Mouse (Mus musculus): ENCODE data around the gene Dll4.
A peak's percentile ranks its signal among the peaks of the same experiment; 100 is the strongest.

The Dll4 gene

DNA sequence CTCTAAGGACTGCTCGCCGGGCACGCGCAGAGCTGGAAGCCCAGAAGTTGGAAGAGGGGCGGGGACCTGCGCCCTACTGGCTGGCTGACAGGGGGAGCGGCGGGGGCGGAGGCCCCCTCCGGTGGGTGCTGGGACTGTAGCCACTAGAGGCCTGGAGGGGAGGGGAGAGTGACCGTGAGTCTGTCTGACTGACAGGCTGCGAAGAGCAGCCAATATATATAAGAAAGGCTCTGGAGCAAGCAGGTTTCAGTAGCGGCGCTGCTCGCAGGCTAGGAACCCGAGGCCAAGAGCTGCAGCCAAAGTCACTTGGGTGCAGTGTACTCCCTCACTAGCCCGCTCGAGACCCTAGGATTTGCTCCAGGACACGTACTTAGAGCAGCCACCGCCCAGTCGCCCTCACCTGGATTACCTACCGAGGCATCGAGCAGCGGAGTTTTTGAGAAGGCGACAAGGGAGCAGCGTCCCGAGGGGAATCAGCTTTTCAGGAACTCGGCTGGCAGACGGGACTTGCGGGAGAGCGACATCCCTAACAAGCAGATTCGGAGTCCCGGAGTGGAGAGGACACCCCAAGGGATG is at the start of gene Dll4:
TSS of gene Dll4 (plus strand) at position 217 of the 576 bp plus-strand sequence.
- DNase-seq: peak; percentile 76 to 91

DNA sequence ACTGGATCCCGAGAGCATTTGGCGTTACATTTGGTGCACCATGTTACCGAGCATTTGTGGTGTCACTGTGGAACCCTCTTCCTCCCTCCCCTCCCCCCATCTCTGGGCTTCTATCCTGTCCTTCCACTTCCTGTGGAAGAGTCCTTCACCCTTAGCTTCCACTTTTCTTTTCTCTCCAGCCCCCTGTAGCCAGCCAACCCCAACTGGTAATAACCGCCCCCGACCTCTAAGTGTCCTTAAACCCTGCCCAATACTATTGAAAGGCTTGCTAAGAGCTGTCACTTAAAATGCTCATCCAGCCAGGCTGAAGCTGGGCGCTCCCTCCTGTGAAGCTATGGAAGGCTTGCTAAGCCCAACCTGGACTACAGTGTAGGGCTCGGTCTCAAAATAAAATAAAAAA is 48.7 kb upstream of the Dll4 start:
- no peak for DNase-seq

DNA sequence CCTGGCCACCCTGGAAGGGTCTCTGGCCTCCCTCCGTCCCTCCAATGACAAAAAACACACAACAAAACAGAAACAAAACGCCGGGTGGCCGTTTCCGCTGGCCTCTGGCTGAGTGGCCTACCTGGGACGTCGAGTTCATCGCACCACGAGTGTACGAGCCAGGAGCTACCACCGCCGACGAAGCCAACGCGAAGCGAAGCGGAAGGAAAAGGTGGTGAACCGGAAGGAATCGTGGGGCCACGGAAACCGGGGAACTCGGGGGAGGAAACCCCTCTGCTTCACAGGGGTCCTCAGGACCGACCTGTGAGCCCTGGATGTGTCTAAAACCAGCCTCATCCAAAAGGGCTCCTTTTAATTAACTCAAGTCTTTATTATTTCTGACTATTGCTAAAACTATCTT is 47.8 kb upstream of the Dll4 start:
- DNase-seq: no peak

DNA sequence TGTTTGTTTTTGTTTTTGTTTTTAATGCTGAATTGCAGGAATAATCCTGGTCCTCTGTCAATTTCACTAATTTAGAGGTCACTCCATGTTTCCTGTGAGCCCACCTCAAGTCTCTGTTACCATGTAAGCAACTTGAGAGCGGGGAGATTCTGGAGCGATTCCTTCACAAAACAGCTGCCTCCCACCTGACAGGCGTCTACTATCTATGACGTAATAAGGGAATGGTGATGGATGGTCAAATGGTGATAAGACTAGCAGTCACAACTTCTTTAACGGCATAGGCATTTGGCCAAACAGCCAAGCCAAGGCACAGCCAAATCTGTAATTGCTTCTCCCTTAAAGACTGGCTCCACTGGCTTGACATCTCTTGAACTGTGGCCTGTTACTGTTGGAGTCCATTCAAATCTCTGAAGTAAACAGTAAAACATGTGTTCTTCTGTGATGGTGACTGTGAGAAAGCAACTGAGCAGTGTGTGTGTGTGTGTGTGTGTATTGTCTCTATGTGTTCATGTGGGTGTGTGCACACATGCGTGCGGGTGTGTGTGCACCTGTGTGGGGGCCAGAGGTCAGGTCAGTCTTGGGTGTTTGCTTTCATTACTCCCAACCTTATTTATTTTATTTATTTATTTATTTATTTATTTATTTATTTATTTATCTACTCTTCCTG is 43.6 kb upstream of the Dll4 start:
- no peak for DNase-seq

DNA sequence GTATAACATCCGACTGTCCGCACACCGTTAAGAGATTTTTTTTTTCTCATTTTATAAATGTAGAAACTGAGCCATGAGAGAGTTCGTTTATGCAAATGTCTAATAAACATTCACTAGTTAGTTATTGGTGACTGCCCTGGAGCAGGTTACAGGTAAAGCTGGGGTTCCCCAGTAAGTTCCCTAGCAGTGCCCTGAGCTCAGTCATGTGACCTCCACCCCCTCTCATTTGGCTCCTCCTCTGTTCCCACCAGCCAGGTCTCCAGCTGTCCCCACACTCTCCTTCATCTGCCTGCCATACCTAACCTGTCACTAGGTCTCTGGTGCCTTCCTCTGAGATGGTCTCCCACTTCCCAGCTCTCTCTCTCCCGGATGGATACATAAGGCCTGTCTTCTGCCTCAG is 38.2 kb upstream of the Dll4 start:
- DNase-seq: no peak

DNA sequence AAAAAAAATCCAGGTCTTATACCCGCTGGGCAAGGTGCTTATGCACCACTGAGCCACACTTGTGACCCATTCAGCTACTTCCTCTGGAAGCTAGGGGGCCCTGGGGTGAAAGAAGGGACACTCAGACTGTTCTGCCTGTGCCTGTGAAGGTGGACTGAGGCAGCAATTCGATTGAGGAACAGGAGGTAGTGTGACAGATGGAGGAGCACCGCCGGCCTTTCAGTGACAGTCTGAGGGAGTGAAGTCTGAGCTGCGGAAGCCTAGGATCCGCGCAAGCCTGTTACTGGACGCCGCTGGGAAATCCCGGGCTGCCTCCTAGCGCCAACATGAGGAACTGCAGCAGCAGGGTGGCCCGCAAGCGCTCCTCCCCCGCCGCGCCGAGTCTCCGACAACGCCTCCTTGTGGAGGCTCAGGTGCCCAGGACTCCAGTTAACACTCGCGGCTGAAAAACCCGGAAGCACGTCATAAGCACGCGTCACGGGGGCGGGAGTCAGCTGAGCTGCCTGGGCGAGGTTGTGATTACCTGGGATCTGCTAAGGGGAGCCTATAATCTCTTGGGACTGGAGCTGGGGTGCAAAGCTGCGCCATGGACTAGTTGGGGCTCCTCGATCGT is 37.2 kb upstream of the Dll4 start, which contains the start of gene Vps18:
TSS of gene Vps18 (plus strand) at position 471 of the 613 bp plus-strand sequence.
- peak; percentile 98 for DNase-seq

DNA sequence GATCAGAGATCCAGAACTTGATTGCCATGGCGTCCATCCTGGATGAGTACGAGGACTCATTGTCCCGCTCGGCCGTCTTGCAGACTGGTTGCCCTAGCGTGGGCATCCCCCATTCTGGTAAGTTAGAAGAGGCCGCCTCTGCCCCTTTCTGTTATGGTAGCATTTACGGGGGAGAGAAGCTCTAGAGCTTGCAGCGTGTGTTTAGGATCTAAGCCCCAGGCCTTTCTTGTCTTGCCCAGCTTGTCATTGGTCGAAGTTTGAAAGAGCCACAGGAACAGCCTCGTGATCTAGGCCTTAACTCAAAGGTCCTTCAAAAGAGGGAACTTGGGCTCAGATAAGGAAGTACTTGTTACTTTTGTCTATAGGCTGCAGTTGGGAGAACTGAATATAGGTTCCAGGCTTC is 36.6 kb upstream of the Dll4 start:
- DNase-seq: no peak

DNA sequence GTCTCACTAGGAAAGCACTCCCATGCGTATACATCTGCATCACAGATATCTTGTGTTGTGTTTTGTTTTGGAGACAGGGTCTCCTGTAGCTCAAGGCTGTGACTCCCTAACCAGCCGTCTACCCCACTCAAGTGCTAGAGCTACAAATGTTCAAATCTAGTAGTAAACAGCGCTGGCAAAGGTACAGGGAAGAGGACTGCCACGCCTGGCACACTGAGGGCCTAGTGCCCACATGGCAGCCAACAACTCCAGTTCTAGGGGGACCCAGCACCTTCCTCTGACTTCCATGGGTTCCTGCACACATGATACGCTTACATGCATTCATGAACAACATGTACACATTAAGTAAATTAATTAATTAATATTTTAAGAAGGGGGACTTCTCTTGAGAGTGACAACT is 33.3 kb upstream of the Dll4 start:
- peak in 1 of 2 experiments; percentile 23 for DNase-seq

DNA sequence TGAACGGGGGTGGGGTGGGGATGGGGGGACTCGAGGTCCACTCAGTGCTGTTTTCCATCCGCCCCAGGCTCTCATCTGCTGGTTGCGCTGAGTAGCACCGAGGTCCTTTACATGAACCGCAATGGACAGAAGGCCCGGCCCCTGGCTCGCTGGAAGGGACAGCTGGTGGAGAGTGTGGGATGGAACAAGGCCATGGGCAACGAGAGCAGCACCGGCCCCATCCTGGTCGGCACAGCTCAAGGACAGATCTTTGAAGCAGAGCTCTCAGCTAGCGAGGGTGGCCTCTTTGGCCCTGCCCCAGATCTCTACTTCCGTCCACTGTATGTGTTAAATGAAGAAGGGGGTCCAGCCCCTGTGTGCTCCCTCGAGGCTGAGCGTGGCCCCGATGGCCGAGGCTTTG is 32.7 kb upstream of the Dll4 start:
- DNase-seq: peak in 1 of 2 experiments; percentile 39

DNA sequence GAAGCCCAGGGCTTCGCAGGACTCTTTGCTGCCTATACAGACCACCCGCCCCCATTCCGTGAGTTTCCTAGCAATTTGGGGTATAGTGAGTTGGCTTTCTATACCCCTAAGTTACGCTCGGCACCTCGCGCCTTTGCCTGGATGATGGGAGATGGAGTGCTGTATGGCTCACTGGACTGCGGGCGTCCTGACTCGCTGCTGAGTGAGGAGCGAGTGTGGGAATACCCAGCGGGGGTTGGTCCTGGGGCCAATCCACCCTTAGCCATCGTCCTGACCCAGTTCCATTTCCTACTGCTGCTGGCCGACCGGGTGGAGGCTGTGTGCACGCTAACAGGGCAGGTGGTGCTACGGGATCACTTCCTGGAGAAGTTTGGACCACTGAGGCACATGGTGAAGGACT is 32.3 kb upstream of the Dll4 start:
- no peak for DNase-seq

DNA sequence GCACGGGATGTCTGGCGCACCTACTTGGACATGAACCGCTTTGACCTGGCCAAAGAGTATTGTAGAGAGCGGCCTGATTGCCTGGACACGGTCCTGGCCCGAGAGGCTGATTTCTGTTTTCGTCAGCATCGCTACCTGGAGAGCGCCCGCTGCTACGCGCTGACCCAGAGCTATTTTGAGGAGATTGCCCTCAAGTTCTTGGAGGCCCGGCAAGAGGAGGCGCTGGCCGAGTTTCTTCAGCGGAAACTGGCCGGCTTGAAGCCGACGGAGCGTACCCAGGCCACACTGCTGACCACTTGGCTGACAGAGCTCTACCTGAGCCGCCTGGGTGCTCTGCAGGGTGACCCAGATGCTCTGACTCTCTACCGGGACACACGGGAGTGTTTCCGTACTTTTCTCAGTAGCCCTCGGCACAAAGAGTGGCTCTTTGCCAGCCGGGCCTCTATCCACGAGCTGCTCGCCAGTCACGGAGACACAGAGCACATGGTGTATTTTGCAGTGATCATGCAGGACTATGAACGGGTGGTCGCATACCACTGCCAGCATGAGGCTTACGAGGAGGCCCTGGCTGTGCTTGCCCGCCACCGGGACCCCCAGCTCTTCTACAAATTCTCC is 31.7 kb upstream of the Dll4 start:
- DNase-seq: no peak

DNA sequence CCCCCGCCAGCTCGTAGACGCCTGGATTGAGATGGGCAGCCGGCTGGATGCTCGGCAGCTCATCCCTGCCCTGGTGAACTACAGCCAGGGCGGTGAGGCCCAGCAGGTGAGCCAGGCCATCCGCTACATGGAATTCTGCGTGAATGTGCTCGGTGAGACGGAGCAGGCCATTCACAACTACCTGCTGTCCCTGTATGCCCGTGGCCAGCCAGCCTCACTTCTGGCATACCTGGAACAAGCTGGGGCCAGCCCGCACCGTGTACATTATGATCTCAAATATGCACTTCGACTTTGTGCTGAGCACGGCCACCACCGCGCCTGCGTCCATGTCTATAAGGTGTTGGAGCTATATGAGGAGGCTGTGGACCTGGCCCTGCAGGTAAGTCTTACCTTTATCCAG is 31.2 kb upstream of the Dll4 start:
- DNase-seq: peak in 1 of 2 experiments; percentile 36

DNA sequence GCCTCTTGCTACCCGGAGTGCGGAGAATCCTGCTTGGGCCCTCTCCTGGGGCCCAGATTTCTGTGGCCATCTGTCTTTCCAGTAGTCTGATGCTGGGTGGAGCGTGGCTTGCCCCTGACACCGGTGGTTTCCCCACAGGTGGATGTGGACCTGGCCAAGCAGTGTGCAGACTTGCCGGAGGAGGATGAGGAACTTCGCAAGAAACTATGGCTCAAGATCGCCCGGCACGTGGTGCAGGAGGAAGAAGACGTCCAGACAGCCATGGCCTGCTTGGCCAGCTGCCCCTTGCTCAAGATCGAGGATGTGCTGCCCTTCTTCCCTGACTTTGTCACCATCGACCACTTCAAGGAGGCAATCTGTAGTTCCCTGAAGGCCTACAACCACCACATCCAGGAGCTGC is 28.8 kb upstream of the Dll4 start:
- DNase-seq: no peak

DNA sequence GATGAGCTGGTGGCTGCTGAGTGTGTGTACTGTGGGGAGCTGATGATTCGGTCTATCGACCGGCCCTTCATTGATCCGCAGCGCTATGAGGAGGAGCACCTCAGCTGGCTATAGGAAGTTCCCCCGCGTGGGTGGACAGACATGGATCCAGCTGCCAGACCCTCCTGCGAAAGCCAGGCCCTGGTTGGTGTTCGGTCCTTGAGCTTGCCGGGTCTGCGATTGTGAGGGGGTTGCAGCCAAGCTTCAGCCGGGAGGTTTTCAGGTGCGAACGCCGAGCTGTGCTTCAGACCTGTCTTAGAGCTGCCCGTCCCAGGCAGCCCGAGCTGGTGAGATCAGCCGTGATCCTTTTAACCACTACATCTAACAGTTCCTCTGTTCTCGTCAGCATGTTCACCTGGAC is 28.1 kb upstream of the Dll4 start:
- DNase-seq: no peak

DNA sequence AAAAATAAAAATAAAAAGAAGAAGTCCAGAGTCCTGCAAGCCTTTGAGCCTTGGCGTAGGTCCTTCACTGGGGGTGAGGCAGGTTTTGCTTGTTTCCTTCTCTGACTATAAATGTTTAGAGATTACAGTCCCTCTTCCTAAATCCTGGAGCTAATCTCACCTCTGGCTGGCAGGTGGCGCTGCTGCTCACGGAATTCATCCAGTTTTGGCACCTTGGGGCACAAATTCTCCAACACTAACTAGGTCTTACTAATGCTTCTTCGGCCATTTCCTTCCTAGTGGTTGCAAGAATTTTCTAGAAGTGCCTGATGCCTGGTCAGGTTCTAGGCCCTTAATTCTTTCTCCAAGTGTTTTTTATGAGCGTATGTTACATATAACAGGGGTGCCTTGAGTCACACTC is 27.3 kb upstream of the Dll4 start:
- peak; percentile 79 to 86 for DNase-seq

DNA sequence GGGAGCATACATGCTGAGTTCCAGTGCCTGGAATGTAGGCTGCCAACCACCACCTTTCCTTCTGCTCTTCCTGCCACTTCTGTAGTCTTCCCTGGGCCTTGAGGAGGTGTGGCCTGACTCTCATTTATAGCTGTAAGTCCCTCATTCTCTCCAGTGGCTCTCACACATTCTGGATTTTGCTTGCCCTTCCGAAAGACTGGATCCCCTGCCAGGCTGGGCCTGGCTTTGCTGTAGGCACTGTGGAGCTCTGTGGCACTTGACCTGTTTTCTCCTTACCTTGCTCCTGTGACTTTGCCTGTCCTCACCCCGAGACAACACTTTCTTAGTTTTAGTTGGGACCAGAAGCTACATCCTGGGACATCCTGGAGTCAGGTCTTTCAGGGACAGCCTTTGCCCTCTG is 26.7 kb upstream of the Dll4 start:
- peak in 1 of 2 experiments; percentile 15 for DNase-seq

DNA sequence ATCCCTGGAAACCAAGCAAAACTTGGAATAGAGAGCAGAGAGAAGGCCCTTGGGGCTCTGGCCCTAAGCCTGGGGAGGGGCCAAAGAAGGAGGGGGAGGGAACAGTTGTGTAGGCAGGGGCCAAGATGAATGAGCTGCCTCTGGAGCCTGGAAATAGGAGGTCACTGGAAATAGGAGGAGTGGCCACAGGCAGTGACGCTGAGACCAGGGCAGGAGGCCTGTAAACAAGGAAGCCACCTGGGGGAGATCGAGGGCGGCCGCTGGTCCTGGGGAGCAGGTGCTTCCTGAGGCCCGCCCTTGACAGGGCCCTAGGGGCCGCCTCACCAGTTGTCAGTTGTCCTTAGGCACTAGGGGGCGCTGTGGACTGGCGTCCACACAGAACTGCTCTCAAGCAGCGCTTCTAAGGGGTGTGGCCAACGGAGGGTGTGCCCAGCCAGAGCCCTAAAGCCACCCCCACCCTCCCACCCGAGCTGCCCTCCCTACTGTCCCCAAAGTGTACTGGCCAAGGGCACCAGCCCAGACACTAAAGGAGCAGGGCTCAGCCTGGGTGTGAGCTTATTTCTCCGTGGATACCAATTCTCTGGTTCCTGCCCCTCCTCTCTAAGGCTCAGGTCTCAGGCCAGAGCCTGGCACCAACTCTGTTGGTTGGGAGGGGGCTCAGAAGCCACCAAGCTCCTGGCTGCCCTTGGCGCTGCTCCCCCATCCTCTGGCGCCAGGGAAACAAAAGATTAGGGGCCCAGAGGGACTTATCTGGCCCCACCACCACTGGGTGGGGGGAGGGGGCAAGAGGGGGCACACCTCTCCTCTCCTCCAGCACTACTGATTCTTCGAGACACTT is 25.4 kb upstream of the Dll4 start:
- DNase-seq: peak; percentile 94 to 95

DNA sequence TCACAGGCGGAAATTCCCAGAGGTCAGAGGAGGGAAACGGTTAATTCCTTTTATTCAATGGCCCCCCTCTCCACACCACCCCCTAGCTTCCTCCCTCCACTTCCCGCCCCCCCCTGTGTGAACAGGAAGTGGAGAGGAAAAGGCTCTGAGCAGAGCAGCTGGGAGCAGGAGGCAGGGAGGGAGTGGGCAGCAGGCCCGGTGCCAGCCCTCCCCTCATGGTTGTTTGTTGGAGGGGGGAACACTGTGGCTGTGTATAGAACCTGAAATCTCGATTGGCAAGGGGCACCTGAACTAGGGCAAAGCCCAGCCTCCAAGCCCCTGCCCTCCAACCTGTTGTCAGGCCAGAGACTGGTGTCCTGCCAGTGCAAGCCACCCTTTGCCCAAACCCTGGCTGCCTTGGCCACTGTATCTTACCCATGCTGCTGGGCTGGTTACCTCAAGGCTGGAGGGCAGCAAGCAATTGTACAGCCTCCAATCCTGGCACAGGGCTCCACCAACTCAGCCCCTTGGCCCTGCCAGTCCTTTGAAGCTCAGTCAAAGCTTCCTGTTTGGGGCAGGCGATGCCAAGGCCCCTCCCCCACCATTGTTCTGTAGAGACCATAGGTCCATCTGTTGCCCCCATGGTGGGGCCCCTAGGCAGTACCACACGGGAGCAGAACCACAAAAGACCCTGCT is 24.6 kb upstream of the Dll4 start:
- peak; percentile 72 to 86 for DNase-seq

DNA sequence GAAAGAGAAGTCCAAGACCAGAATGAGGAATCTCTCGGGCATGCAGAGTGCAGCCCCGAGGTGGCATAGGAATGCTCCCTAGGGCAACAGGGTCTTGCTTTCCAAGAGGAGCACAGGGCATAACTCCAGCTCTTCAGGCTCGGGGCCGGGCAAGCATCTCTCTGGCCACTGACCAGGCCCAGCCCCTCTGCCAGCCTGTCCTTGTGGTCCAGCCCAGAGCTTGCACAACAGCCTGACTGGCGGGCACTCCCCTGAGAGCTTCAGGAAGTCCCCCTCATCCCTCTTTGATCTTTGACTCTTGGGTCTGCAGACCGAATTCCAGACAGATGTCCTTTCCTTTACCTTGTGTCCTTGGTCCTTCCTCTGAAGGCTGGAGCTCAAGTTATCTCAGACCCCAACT is 22.7 kb upstream of the Dll4 start:
- DNase-seq: no peak

DNA sequence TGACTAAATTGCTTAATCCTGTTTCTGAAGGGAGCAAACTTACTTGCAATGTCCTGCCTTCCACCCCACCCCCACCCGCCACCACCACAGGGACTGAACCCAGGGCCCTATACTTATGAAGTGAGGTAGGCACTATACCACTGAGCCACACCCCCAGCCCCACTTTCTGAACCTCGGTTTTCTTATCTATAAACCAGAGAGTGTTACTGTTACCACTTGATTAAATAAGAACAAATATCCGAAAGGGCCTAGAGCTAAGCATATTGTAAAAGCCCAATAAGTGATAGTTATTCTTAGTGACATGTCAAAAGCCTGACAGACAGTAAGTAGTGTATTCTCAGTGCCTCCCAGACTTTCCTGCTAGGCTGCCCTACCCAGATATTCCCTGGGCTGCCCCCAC is 21.2 kb upstream of the Dll4 start:
- peak in 1 of 2 experiments; percentile 26 for DNase-seq

DNA sequence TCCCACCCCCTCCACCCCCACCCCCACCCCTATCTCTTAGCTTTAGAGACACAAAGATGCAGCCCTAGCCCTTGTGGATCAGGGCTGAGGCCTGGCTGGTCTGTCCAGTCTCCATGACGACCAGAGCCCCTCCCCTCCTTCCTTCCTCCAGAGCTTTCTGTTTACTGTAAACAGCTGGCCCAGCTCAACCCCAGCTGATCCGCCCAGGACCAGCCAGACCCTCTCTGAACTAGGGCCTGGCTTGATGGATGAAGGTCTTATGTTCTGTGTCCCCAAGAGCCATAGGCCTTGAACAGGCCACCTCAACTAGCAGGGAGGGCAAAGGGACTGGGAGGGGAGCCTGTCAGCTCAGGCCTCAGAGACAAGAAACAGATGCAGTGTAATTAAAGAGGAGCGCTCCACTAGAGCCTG is 20.8 kb upstream of the Dll4 start:
- peak; percentile 87 to 92 for DNase-seq

DNA sequence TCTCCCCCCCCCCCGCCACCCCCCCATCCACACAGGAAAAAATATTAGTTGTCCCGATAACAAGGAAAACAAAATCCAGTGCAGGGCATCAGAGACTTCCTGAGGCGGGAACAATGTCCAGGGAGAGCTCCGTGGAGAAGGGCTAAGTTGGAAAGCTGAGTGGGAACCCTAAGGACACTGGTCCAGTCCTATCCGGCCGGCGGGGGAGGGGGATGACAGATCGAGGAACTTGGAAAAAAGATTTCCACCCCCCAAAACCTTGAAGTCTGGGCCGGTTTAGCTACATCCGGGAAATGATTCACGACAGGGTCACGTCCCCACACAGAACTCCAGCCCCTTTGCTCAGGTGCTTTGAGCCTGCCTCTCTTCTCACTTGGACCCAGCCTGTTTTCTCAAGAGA is 14.0 kb upstream of the Dll4 start:
- peak; percentile 81 to 88 for DNase-seq
